Mouse (Mus musculus) heart, adult 2 months (tissue): ENCODE data around the gene Epha7. TPM values are rescaled to one million over a fixed set of nuclear protein-coding genes. Genes with fewer than 3 reads are reported as not detected.

Experiments used
- DNase-seq, 2 experiments: peaks; one replicate each; pipeline ENCODE4 v3.0.0; 2021
- H3K27ac ChIP-seq: fragments of 200-600 bp; 2 replicates; pipeline ENCODE4 v1.8.1; 2022
- H3K27me3 ChIP-seq: fragments of 200-500 bp; 2 replicates; pipeline ENCODE4 v1.6.1; 2012; ENCODE audit warnings: mild to moderate bottlenecking, low read length, inconsistent platforms, mixed read lengths; ENCODE audit not compliant: control insufficient read depth, insufficient read depth
- H3K36me3 ChIP-seq: fragments of 200-500 bp; 2 replicates; pipeline ENCODE4 v1.6.1; 2012; ENCODE audit warnings: low read length, inconsistent platforms; ENCODE audit not compliant: control insufficient read depth, insufficient read depth
- H3K4me1 ChIP-seq: fragments of 200-500 bp; 2 replicates; pipeline ENCODE4 v1.6.1; 2011; ENCODE audit warnings: low read length; ENCODE audit not compliant: control insufficient read depth, insufficient read depth
- H3K4me3 ChIP-seq: fragments of 200-600 bp; 2 replicates; pipeline ENCODE4 v1.8.1; 2022
- H3K79me2 ChIP-seq: fragments of 200-500 bp; replicated peaks from 2 replicates; pipeline ENCODE4 v1.6.1; 2012; ENCODE audit warnings: mild to moderate bottlenecking, inconsistent platforms, low read length, moderate library complexity, mixed read lengths; ENCODE audit not compliant: control insufficient read depth, insufficient read depth
- H3K9ac ChIP-seq: fragments of 200-500 bp; 2 replicates; pipeline ENCODE4 v1.6.1; 2012; ENCODE audit warnings: low read depth, mild to moderate bottlenecking, control low read depth, inconsistent platforms, low read length, mixed read lengths
- CTCF ChIP-seq: fragments of 200-600 bp; IDR thresholded peaks from 2 replicates; pipeline ENCODE4 v1.8.1; 2022; ENCODE audit warnings: antibody characterized with exemption, mild to moderate bottlenecking, moderate library complexity
- EP300 ChIP-seq: fragments of 200-500 bp; IDR thresholded peaks from 2 replicates; pipeline ENCODE4 v1.6.1; 2011; ENCODE audit warnings: low read depth, low read length, control low read depth; ENCODE audit not compliant: insufficient read depth
- POLR2A ChIP-seq: fragments of 200-500 bp; IDR thresholded peaks from 2 replicates; pipeline ENCODE4 v1.6.1; 2011; ENCODE audit warnings: mild to moderate bottlenecking, low read depth, low read length, control low read depth; ENCODE audit not compliant: insufficient read depth
- WGBS: fragments of 180-500 bp; shearing (Covaris S2); methylation state at CpG from one replicate; pipeline ENCODE4 v1.1.7; 2018; 5-methylcytosine and 5-hydroxymethylcytosine counted together
- intact Hi-C: fragments of 180-260 bp; cut with DNase I; formaldehyde crosslinking; loops from one replicate; pipeline ENCODE4 v1.15.1; 2025
- polyA plus RNA-seq: library from polyadenylated mRNA; depleted of rRNA; stranded (reverse); fragments of >200 nt; gene quantifications from 2 replicates; pipeline ENCODE4 v1.2.3, GENCODE M21; 2012
- total RNA-seq, 2 experiments: library from RNA; stranded (reverse); gene quantifications; 2 replicates each; pipeline ENCODE4 v1.2.3; 2021

Epha7 gene
- total and polyA plus RNA-seq, 3 experiments = 1.2 to 6.9 (median 6.4) TPM

- under 1% methylated on average over 69 of the region's 72 CpGs for WGBS
- intact Hi-C loops = no loop called here
Measured at GRCm38 (mm10) chr4:28814816-28815620, 2.1 kb downstream of the Epha7 start.

GRCm38 (mm10) chr4:28815621-28815920, 2.6 kb downstream of the Epha7 start:
- Histone ChIP-seq H3K27ac (peak overlapping the region; percentile 73), H3K79me2 (no peaks in the 10 kb centered on the region), H3K4me1 (peaks cover 1% of the 10 kb centered on the region; the same call in 1 of the 2 replicates), H3K36me3 (no peaks in the 10 kb centered on the region), H3K4me3 (peak overlapping the region; percentile 71), H3K9ac (peak overlapping the region; percentile 10; the same call in 1 of the 2 replicates), H3K27me3 (no peaks in the 10 kb centered on the region)
- no peak for TF ChIP-seq CTCF
- TF ChIP-seq POLR2A = no peak
- no peak for TF ChIP-seq EP300
- intact Hi-C loops = no loop called here
- DNase-seq = no peak
- WGBS = 2% methylated on average over 15 of the region's 15 CpGs

More at GRCm38 (mm10) chr4:28814816-28815620, 2.1 kb downstream of the Epha7 start:
- TF ChIP-seq CTCF (peak; percentile 54), EP300 (no peak), POLR2A (0 out of 2 replicates have a peak, but pooled peaks have one; percentile 15)
- H3K27ac ChIP-seq = peak overlapping the region; percentile 73
- H3K4me3 ChIP-seq = peak overlapping the region; percentile 71
- peak overlapping the region; percentile 66 for H3K9ac ChIP-seq
- no peaks in the 10 kb centered on the region for H3K27me3 ChIP-seq
- no peaks in the 10 kb centered on the region for H3K36me3 ChIP-seq
- no peaks in the 10 kb centered on the region for H3K79me2 ChIP-seq
- H3K4me1 ChIP-seq = peaks cover 1% of the 10 kb centered on the region; the same call in 1 of the 2 replicates
- peak; percentile 64 to 70 for DNase-seq

DNA sequence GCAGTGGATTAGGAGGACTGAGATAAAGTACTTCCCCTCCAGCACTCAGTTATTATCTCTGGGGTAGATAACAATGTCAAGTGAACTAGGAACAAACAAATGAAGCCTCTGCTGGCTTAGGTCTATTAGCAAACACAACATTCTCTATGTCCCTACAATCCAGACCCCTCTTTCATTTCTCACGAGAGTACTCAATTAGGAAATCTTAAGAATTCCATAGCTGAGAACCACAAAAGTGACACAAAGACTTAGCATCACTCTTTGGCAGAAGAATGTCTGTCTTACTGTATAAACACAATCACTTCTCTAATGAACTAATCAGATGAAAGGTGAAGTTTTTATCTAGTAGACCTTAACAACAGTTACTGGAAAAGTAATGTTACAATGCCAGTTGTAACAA, 10.7 kb downstream of the Epha7 start:
- Histone ChIP-seq H3K9ac (no peak overlapping the region), H3K27me3 (no peaks in the 10 kb centered on the region), H3K79me2 (no peaks in the 10 kb centered on the region), H3K4me3 (no peak overlapping the region), H3K27ac (no peak overlapping the region), H3K4me1 (no peaks in the 10 kb centered on the region), H3K36me3 (no peaks in the 10 kb centered on the region)
- 30% methylated on average over 1 of the region's 1 CpGs for WGBS
- DNase-seq = no peak
- no peak for TF ChIP-seq POLR2A
- no peak for TF ChIP-seq CTCF
- no peak for TF ChIP-seq EP300
- intact Hi-C loops = no loop called here

DNA sequence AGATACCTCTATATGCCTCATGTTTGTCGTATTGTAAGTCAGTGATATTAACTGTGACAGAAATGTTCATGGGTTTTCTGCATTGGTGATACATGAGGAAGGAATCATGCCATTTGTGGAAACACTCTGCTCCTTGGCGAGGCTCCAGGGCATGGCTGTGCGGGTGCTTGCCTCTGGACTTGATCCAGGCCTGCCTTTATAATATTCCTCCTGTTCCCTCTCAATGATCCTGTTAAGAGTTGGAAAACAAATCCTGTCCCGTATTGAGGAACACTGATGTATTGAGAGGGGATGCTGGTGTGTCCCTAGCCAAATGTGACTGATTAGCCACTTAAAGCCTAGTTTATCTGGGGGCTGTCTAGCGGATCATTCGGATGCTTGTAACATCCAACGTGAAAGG, 11.7 kb downstream of the Epha7 start:
- Histone ChIP-seq H3K79me2 (no peaks in the 10 kb centered on the region), H3K36me3 (no peaks in the 10 kb centered on the region), H3K27ac (no peak overlapping the region), H3K9ac (peak overlapping the region; percentile 48; the same call in 1 of the 2 replicates), H3K27me3 (no peaks in the 10 kb centered on the region), H3K4me1 (no peaks in the 10 kb centered on the region), H3K4me3 (no peak overlapping the region)
- 41% methylated on average over 7 of the region's 7 CpGs for WGBS
- DNase-seq = peak; percentile 28 to 37
- intact Hi-C loops = no loop called here
- TF ChIP-seq EP300 (no peak), CTCF (no peak)

- DNase-seq = no peak
- Histone ChIP-seq H3K9ac (no peak overlapping the region), H3K4me1 (no peaks in the 10 kb centered on the region), H3K36me3 (no peaks in the 10 kb centered on the region), H3K4me3 (no peak overlapping the region), H3K27ac (no peak overlapping the region), H3K79me2 (no peaks in the 10 kb centered on the region), H3K27me3 (no peaks in the 10 kb centered on the region)
- WGBS = 70% methylated on average over 3 of the region's 3 CpGs
- TF ChIP-seq CTCF (no peak), EP300 (no peak), POLR2A (no peak)
- intact Hi-C loops = no loop called here
Measured at GRCm38 (mm10) chr4:28837669-28838068, 24.7 kb downstream of the Epha7 start.

DNA sequence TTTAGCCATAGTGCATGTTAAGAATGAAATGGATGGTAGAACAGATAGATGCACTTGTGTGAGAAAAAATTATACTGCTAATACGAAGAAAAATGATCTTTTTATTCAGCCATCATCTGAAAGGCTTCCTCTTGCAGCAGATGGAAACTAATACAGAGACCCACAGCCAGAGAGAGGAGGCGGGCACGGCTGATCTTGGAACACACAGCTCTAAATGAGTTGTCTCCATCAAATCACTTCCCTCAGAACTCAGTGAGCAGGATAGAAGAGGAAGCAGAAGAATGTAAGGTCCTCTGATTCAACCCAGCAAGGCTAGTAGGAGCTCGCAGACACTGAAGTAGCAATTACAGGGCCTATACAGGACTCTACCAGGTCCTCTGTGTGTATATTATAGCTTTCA, 33.4 kb downstream of the Epha7 start:
- Histone ChIP-seq H3K79me2 (no peaks in the 10 kb centered on the region), H3K27me3 (no peaks in the 10 kb centered on the region), H3K36me3 (no peaks in the 10 kb centered on the region; the same call in 1 of the 2 replicates), H3K9ac (no peak overlapping the region), H3K27ac (no peak overlapping the region), H3K4me3 (no peak overlapping the region), H3K4me1 (no peaks in the 10 kb centered on the region; the same call in 1 of the 2 replicates)
- 83% methylated on average over 4 of the region's 4 CpGs for WGBS
- TF ChIP-seq CTCF = no peak
- TF ChIP-seq POLR2A = no peak
- no peak for TF ChIP-seq EP300
- no peak for DNase-seq
- intact Hi-C loops = no loop called here
